Mouse (Mus musculus) myocyte (in vitro differentiated cells): Measurements from ENCODE around the gene Gm17622.

Experiments used
- CEBPB ChIP-seq: IDR thresholded peaks from 2 replicates; pipeline ENCODE4 v1.6.1; 2011; ENCODE audit warnings: mild to moderate bottlenecking, moderate library complexity; ENCODE audit not compliant: poor library complexity, insufficient read depth, severe bottlenecking
- E2F4 ChIP-seq: IDR thresholded peaks from one replicate; pipeline ENCODE4 v1.6.1; 2011; ENCODE audit warnings: mild to moderate bottlenecking, control low read depth, moderate library complexity; ENCODE audit not compliant: insufficient read depth
- MAX ChIP-seq: IDR thresholded peaks from one replicate; pipeline ENCODE4 v1.6.1; 2011; ENCODE audit warnings: low read depth, mild to moderate bottlenecking, control low read depth
- POLR2A ChIP-seq: IDR thresholded peaks from one replicate; pipeline ENCODE4 v1.6.1; 2011; ENCODE audit warnings: low read depth, mild to moderate bottlenecking, control low read depth, moderate library complexity; ENCODE audit not compliant: insufficient read length
- SRF ChIP-seq: IDR thresholded peaks from one replicate; pipeline ENCODE4 v1.6.1; 2011; ENCODE audit warnings: low read depth; ENCODE audit not compliant: control insufficient read depth, insufficient read length
- TCF12 ChIP-seq: IDR thresholded peaks from one replicate; pipeline ENCODE4 v1.6.1; 2011; ENCODE audit warnings: mild to moderate bottlenecking, control low read depth; ENCODE audit not compliant: poor library complexity, insufficient read depth, severe bottlenecking
- USF1 ChIP-seq: IDR thresholded peaks from one replicate; pipeline ENCODE4 v1.6.1; 2011; ENCODE audit warnings: low read depth, mild to moderate bottlenecking, control low read depth, moderate library complexity

DNA sequence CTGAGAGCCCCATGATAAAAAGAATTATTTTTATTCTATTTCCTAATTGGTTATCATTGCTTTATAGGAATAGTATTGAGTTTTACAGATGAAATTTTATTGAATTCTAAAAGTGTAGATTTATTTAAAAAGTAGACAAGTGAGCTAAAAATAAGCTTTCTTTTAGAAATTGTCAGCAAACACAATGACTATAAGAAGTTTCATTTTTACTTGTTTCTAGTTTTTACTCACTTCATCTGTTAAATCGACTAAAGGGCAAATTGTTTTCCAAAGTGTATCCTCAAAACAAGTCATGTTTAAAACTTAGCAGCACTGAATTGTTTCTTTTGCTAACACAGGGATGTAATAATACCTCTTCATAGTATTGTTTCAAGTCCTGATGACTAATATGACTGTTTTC, 11.5 kb upstream of the Gm17622 start:
- TF ChIP-seq POLR2A (no peak), TCF12 (no peak), USF1 (no peak), SRF (no peak), E2F4 (no peak), MAX (no peak), CEBPB (no peak)
